Mouse (Mus musculus) heart, adult 2 months (tissue): ENCODE results near the gene Epo.

Experiments used
- CTCF ChIP-seq: fragments of 200-600 bp; IDR thresholded peaks from 2 replicates; pipeline ENCODE4 v1.8.1; 2022; ENCODE audit warnings: antibody characterized with exemption, mild to moderate bottlenecking, moderate library complexity
- EP300 ChIP-seq: fragments of 200-500 bp; IDR thresholded peaks from 2 replicates; pipeline ENCODE4 v1.6.1; 2011; ENCODE audit warnings: low read depth, low read length, control low read depth; ENCODE audit not compliant: insufficient read depth
- POLR2A ChIP-seq: fragments of 200-500 bp; IDR thresholded peaks from 2 replicates; pipeline ENCODE4 v1.6.1; 2011; ENCODE audit warnings: mild to moderate bottlenecking, low read depth, low read length, control low read depth; ENCODE audit not compliant: insufficient read depth

DNA sequence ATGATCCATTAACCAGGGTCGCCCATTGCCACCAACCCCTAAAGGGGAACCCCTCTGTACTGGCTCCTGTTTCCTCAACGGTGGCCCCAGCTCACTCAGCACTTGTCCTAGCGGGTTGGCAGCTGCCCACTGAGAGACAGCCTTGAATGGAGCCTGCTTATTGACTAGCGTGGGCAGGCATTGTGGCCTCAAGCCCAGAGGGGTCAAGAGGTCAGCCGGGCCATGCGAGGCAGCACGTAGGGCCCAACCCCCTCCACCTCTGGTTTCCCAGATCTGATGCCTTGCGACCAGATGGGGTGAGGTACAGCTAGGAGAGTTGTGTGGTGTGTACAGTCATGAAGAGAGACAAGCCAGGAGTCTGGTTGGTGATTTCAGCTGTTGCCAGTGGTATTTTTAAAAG is 51.1 kb downstream of the Epo start:
- no peak for TF ChIP-seq POLR2A
- TF ChIP-seq EP300, result no peak
- TF ChIP-seq CTCF, result no peak
